In genomic region chr2:152661163-152661562, GRCm38 (mm10) we compare ENCODE assay signal across 27 mouse cellular contexts. TPM values are rescaled to one million over a fixed set of nuclear protein-coding genes. Genes with fewer than 3 reads are reported as not detected.
DNase-seq lines count a peak whose midpoint lies in the region; ATAC-seq and TF ChIP-seq lines count a peak whose summit lies in the region.
"Had no signal": no experiment of that assay in that cellular context is flagged by ENCODE, and none has a peak within 500 bp of the region (broad histone marks: within the 10 kb centered on the region; RNA-seq: fewer than 3 reads in every experiment).

No protein-coding gene starts in this region.

- H3K27ac ChIP-seq in kidney, adult 2 months (ENCODE audit: insufficient read depth, low read depth, low read length), result no peak overlapping the region
- H3K27ac ChIP-seq in hindbrain, embryonic 10.5 days, result no peak overlapping the region
- H3K27ac ChIP-seq: embryonic facial prominence, embryonic 13.5 days; forebrain, embryonic 12.5 days; heart, embryonic 10.5 days; hindbrain, embryonic 14.5 days; intestine, embryonic 15.5 days had no signal

- TF ChIP-seq POLR2A in kidney, adult 2 months (IDR thresholded peaks at IDR 0.05; ENCODE audit: low read depth, low read length), result no peak

- no peaks in the 10 kb centered on the region for H3K4me1 ChIP-seq in kidney, adult 2 months (ENCODE audit: control insufficient read depth, insufficient read depth, low read length)
- H3K4me1 ChIP-seq in hindbrain, embryonic 10.5 days (replicated peaks), result no peaks in the 10 kb centered on the region; the same call in 1 of the 2 replicates
- H3K4me1 ChIP-seq: embryonic facial prominence, embryonic 13.5 days; forebrain, embryonic 12.5 days; heart, embryonic 10.5 days; intestine, embryonic 15.5 days had no signal

- no peaks in the 10 kb centered on the region for H3K27me3 ChIP-seq in kidney, adult 2 months (replicated peaks; ENCODE audit: control insufficient read depth, insufficient read depth, low read length)
- H3K27me3 ChIP-seq in hindbrain, embryonic 10.5 days (ENCODE audit: insufficient read depth, poor library complexity, severe bottlenecking), result no peaks in the 10 kb centered on the region
- H3K27me3 ChIP-seq: CH12.LX; embryonic facial prominence, embryonic 13.5 days; intestine, embryonic 15.5 days had no signal

- WGBS in kidney, adult 2 months, result 75% methylated on average over 6 of the region's 6 CpGs
- WGBS in hindbrain, embryonic 10.5 days, result 84% methylated on average over 6 of the region's 6 CpGs

- H3K9me3 ChIP-seq in hindbrain, embryonic 10.5 days, result no peaks in the 10 kb centered on the region
- H3K9me3 ChIP-seq: embryonic facial prominence, embryonic 13.5 days; forebrain, embryonic 12.5 days; heart, embryonic 10.5 days; intestine, embryonic 15.5 days had no signal

- TF ChIP-seq CTCF in kidney, adult 2 months (conservative IDR thresholded peaks at IDR 0.05; ENCODE audit: insufficient read depth, insufficient read length, low read depth, low read length), result no peak

- peak; percentile 46 for DNase-seq in kidney, adult 2 months
- DNase-seq in kidney, adult 8-10 months, result no peak
- DNase-seq in A20 (ENCODE audit: low read depth, low spot score), result peak; percentile 28
- DNase-seq in hindbrain, embryonic 10.5 days (ENCODE audit: low spot score), result no peak
- DNase-seq in right cerebral cortex, adult 18-20 months, result no peak
- DNase-seq: adrenal gland, adult 2 months; adrenal gland, postnatal 25 days; cerebellum, adult 11 months; cerebellum, adult 8-10 months; cerebellum, postnatal 25 days; gastrocnemius, postnatal 36 days; heart, adult 18-20 months; heart, postnatal 10 days; heart, postnatal 4 days had no signal

- no peak overlapping the region for H3K4me3 ChIP-seq in kidney, adult 2 months (ENCODE audit: insufficient read depth, low read depth, low read length)
- H3K4me3 ChIP-seq in hindbrain, embryonic 10.5 days, result no peak overlapping the region
- H3K4me3 ChIP-seq: embryonic facial prominence, embryonic 13.5 days; forebrain, embryonic 12.5 days; heart, embryonic 10.5 days; intestine, embryonic 15.5 days had no signal

- peak; percentile 69 for ATAC-seq in granulocyte monocyte progenitor cell, adult 5-6 weeks (replicated peaks; ENCODE audit: poor library complexity, severe bottlenecking)
- 0 out of 2 replicates have a peak, but pooled peaks have one; percentile 45 for ATAC-seq in monocyte, adult 5-6 weeks (replicated peaks; ENCODE audit: insufficient number of reproducible peaks, low FRiP score, low TSS enrichment, poor library complexity, severe bottlenecking)
- ATAC-seq: forebrain, embryonic 16.5 days; intestine, embryonic 15.5 days had no signal

- H3K36me3 ChIP-seq in kidney, adult 2 months (ENCODE audit: control insufficient read depth, insufficient read depth, low read length), result no peaks in the 10 kb centered on the region
- H3K36me3 ChIP-seq in hindbrain, embryonic 10.5 days, result no peaks in the 10 kb centered on the region
- H3K36me3 ChIP-seq: embryonic facial prominence, embryonic 13.5 days; forebrain, embryonic 12.5 days; heart, embryonic 10.5 days; intestine, embryonic 15.5 days had no signal

RNA-seq across cellular contexts. Expression of gene H13, which starts 8.1 kb away (rescaled TPM):
- polyA plus RNA-seq in kidney, adult 2 months (2012; rRNA removed), result 129 and 161 TPM in 2 replicates
- 180 and 213 TPM in 2 replicates for total RNA-seq in granulocyte monocyte progenitor cell, adult 5-6 weeks (2014; fragmentation: Nextera tagmentation)
- total RNA-seq in granulocyte monocyte progenitor cell, adult 5-6 weeks (2017), result 150 and 235 TPM in 2 replicates
- 74.4 to 107 TPM (median 101 TPM) in 3 replicates for total RNA-seq in monocyte, adult 5-6 weeks (2017)
- polyA plus RNA-seq in hindbrain, embryonic 10.5 days (2016; fragmentation: Nextera tagmentation; extraction: Ambion mirVana), result 103 and 134 TPM in 2 replicates

RNA-seq across cellular contexts. Expression of gene Mcts2, which starts 25.7 kb away (rescaled TPM):
- 8.4 and 10.1 TPM in 2 replicates for polyA plus RNA-seq in kidney, adult 2 months (2012; rRNA removed)
- total RNA-seq in granulocyte monocyte progenitor cell, adult 5-6 weeks (2014; fragmentation: Nextera tagmentation), result 11.7 and 14.5 TPM in 2 replicates
- total RNA-seq in granulocyte monocyte progenitor cell, adult 5-6 weeks (2017), result 5.7 and 10.9 TPM in 2 replicates
- total RNA-seq in monocyte, adult 5-6 weeks (2017), result 10.0 to 12.9 TPM (median 10.6 TPM) in 3 replicates
- 41.1 and 48.7 TPM in 2 replicates for polyA plus RNA-seq in hindbrain, embryonic 10.5 days (2016; fragmentation: Nextera tagmentation; extraction: Ambion mirVana)

RNA-seq across cellular contexts. Expression of gene Rem1, which starts 34.4 kb away (rescaled TPM):
- 10.5 and 13.5 TPM in 2 replicates for polyA plus RNA-seq in kidney, adult 2 months (2012; rRNA removed)
- 0.45 TPM in 1 of 2 replicates, not detected in the other for total RNA-seq in granulocyte monocyte progenitor cell, adult 5-6 weeks (2014; fragmentation: Nextera tagmentation)
- not detected in 2 replicates for total RNA-seq in granulocyte monocyte progenitor cell, adult 5-6 weeks (2017)
- total RNA-seq in monocyte, adult 5-6 weeks (2017), result 0.68 to 0.75 TPM in 2 of 3 replicates, not detected in the other
- polyA plus RNA-seq in hindbrain, embryonic 10.5 days (2016; fragmentation: Nextera tagmentation; extraction: Ambion mirVana), result 0.35 and 0.37 TPM in 2 replicates

RNA-seq across cellular contexts. Expression of gene Defb25, which starts 38.3 kb away (rescaled TPM):
- 1.0 TPM in 1 of 2 replicates, not detected in the other for polyA plus RNA-seq in kidney, adult 2 months (2012; rRNA removed)
- total RNA-seq in granulocyte monocyte progenitor cell, adult 5-6 weeks (2014; fragmentation: Nextera tagmentation), result not detected in 2 replicates
- not detected in 2 replicates for total RNA-seq in granulocyte monocyte progenitor cell, adult 5-6 weeks (2017)
- not detected in 3 replicates for total RNA-seq in monocyte, adult 5-6 weeks (2017)
- polyA plus RNA-seq in hindbrain, embryonic 10.5 days (2016; fragmentation: Nextera tagmentation; extraction: Ambion mirVana), result not detected in 2 replicates
- total RNA-seq: adrenal gland, adult 2 months; CH12.LX; gastrocnemius, adult 8-10 months; gastrocnemius, postnatal 36 days; heart, adult 18-20 months; heart, postnatal 10 days; heart, postnatal 4 days had no signal
- polyA plus RNA-seq: brain, embryonic 14.5 days; embryonic facial prominence, embryonic 13.5 days; forebrain, embryonic 12.5 days; forebrain, embryonic 16.5 days; heart, embryonic 10.5 days; hindbrain, embryonic 14.5 days had no signal

RNA-seq across cellular contexts. Expression of gene Defb36, which starts 57.0 kb away (rescaled TPM):
- 0.27 and 0.52 TPM in 2 replicates for polyA plus RNA-seq in kidney, adult 2 months (2012; rRNA removed)
- total RNA-seq in granulocyte monocyte progenitor cell, adult 5-6 weeks (2014; fragmentation: Nextera tagmentation), result not detected in 2 replicates
- total RNA-seq in granulocyte monocyte progenitor cell, adult 5-6 weeks (2017), result not detected in 2 replicates
- not detected in 3 replicates for total RNA-seq in monocyte, adult 5-6 weeks (2017)
- not detected in 2 replicates for polyA plus RNA-seq in hindbrain, embryonic 10.5 days (2016; fragmentation: Nextera tagmentation; extraction: Ambion mirVana)
- total RNA-seq: CH12.LX; gastrocnemius, adult 8-10 months; gastrocnemius, postnatal 36 days; heart, adult 18-20 months; heart, postnatal 10 days; heart, postnatal 4 days had no signal
- polyA plus RNA-seq: brain, embryonic 14.5 days; C2C12; embryonic facial prominence, embryonic 13.5 days; forebrain, embryonic 12.5 days; forebrain, embryonic 16.5 days; heart, embryonic 10.5 days; heart, embryonic 14.5 days; hindbrain, embryonic 14.5 days; intestine, embryonic 15.5 days had no signal

Comparison
In these comparisons a context has a peak if more than half of its experiments do, and no peak if none do; other contexts are left out.
1. DNase-seq: peak in kidney, adult 2 months (single experiment) and A20 (single experiment); none in kidney, adult 8-10 months (0 of 2), hindbrain, embryonic 10.5 days (single experiment) and right cerebral cortex, adult 18-20 months (single experiment).